Mouse (Mus musculus) right cerebral cortex, adult 2 months (tissue): ENCODE results near the gene Arhgef12.
A peak's percentile ranks its signal among the peaks of the same experiment; 100 is the strongest.

Experiments
- DNase-seq, 2 experiments: peaks; one replicate each; pipeline ENCODE4 v3.0.0; 2021 to 2022; ENCODE audit warnings: low spot score in 2 of 2

Gene Arhgef12

GRCm38 (mm10) chr9:42921830-42922229 is 185.2 kb downstream of the Arhgef12 start:
- DNase-seq = no peak

GRCm38 (mm10) chr9:42920190-42920589 is 186.8 kb downstream of the Arhgef12 start:
- DNase-seq = no peak

GRCm38 (mm10) chr9:42917911-42918310 is 189.1 kb downstream of the Arhgef12 start:
- peak; percentile 69 to 78 for DNase-seq
